Mouse (Mus musculus): ENCODE results near the gene Teddm1a. TPM values are rescaled to one million over a fixed set of nuclear protein-coding genes. Genes with fewer than 3 reads are reported as not detected.
"Not testable (repeated sequence)": the region's sequence is repeated elsewhere in the genome, so short reads cannot be mapped to it uniquely, and the experiment has no call there.

Gene Teddm1a
- polyA plus RNA-seq (2012; rRNA removed) = 1,422 and 1,881 TPM in 2 replicates

DNA sequence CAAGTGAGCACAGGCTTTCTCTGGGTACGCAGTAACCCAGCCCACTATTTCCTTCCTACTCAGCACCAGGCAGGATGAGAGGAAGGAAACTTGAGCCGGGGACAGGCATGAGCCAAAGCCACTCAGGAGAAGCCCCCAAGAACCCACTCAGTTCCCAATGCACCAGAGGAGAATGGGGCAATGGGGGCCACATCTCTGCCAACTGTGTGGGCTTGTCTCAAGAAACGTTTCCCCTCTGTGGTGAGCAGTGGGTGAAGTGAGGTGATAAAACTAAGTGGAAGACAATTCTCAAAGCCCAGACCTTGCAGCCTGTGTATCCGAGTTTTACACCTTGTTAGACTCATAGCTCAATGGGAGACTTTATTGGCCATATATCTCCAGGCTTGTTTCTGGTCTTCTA, at the start of gene Teddm1a:
TSS of gene Teddm1a (plus strand) at position 301 of the 400 bp plus-strand sequence.
- no peak for DNase-seq (ENCODE audit: low read depth)

DNA sequence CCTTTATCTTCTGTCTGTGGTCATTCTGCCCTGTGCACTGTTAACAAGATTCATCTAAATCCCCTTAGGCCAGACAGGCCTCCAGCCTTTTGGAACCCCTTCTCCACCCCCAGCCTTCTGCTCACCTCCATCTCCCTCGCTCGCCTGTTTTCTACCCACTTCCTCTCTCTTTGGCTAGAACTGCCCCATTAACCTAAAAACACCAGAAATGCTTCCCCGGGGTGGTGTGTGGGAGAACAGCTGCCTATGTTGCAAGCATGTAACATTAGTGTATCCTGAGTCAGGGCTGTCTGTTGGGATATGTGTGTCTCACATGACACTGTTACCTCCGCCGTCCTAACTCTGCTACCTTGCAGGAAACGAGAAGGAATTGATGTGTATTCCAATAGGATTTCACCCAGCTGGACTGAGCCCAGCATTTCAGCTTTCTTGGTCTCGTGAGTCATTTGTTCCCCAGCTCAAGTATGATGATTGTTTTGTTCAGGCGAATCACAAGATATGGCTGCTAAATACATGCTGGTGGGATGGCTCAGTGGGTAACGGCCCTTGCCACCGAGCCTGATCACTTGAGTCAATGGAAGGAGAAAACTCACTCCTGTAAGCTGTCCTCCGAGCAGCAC, 49.3 kb upstream of the Teddm1a start:
- no peak for DNase-seq (ENCODE audit: low read depth)

DNA sequence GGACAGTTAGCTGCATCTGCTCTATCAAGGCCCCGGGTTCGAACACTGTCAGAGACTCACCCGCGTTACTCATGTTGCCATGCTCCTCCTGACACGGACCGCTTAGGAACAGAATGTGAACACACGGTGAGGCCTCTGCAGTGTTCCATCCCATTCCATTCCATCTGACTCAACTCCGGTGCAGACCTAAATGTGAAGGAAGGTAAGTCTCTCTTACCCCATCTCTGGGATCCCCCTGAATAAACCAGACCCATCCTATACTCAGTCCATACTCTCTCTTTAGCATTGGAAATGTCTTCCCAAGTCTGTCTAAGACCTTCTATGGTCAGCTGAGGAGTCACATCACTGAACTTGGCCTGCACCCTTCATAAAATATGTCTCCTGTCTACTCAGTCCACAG, 47.5 kb upstream of the Teddm1a start, which contains the start of gene Rgsl1:
TSS of gene Rgsl1 (minus strand) at position 101 of the 400 bp plus-strand sequence.
- DNase-seq (ENCODE audit: low read depth) = no peak

DNA sequence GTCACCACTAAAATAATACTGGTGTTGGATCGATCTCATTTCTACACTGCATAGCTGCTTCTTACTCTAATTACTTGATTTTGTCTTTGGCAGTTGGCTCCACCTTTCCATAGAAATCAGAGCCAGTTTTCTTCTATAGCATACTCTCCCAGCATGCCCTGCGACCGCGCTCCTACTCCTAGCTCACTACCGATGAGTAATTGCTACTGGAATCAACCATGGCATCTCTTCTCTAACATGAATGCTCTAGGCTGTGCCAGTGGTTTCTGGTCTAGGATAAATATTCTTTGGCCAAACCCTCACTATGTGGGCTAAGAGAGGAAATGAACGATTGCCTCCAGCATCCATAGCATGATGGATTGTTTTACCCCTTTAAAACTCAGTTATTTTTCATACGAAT, 45.1 kb upstream of the Teddm1a start:
- no peak for DNase-seq (ENCODE audit: low read depth)

DNA sequence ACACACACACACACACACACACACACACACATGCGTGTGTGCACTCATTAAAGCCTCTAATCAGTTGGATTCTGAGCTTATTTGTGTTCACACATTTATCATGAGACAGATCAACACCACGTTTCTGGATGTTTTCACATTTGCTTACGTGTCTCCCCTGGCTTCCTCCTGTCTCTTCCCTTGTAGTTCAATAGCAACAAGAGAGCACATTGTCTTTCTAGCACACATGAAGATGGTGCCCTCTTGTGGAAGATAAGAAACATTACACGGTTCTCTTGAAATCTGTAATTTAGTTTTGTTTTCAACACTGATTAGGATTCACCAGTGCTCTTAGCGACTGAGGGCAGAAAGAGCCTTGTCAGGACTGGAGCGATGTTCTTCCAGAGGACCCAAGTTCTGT, 44.7 kb upstream of the Teddm1a start:
- DNase-seq (ENCODE audit: low read depth) = no peak

DNA sequence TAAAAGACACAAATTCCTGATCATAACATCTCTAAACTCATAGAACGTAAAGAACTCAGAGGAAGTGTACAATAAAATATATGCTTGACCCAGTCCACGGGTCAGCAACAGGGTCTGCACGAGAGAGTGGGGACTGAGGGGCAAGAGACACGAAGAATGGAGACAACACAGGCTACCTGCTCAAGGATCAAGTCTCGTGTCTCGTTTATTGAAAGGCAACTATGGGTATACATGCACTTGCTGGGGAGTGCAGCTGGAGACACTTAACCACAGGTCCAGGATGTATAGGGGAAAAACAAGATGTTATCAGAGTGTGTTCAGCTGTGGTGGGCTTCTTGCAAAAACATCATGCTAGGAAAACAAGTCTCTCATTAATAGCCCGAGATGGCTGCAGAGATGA, 38.8 kb upstream of the Teddm1a start:
- DNase-seq (ENCODE audit: low read depth) = not testable (repeated sequence)

DNA sequence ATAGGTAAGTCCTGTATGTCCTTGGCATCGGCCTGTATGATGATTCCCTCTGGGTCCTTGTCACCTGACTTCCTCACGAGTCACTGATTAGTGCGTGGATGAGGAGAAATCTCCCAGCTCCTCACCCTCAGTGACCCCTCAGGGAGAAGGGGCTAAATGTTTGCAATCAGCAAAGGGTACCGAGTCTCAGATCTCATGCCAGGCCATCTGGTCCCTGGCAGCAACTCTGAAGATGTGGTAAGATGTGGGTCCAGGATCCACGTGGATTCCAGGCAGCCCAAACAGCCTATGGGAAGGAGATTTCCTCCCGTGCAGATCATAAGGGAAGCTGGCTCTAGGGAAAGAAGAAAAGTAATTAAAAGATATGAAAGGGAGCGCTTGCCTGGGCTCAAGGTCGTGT, 35.6 kb upstream of the Teddm1a start:
- DNase-seq (ENCODE audit: low read depth) = no peak

DNA sequence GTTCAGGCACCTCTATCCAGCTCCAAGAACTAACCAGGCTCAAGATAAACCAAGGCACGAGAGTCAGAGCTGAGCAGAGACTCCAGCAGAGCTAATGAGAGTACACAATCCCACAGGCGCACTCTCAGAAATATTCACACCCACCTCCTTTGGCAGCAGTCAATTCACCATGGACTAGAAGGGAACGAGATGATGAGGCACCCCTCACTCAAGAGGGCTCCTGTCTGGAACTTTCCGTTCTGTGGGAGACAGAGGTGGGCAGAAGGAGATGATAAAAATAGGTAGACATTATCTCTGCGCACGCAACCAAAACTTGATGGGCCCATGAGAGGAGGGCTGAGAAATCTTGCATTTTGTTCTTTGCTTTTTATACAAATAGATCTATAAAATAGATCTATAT, 17.5 kb upstream of the Teddm1a start, which contains the start of gene Teddm1b:
TSS of gene Teddm1b (plus strand) at position 301 of the 400 bp plus-strand sequence.
- no peak for DNase-seq (ENCODE audit: low read depth)

DNA sequence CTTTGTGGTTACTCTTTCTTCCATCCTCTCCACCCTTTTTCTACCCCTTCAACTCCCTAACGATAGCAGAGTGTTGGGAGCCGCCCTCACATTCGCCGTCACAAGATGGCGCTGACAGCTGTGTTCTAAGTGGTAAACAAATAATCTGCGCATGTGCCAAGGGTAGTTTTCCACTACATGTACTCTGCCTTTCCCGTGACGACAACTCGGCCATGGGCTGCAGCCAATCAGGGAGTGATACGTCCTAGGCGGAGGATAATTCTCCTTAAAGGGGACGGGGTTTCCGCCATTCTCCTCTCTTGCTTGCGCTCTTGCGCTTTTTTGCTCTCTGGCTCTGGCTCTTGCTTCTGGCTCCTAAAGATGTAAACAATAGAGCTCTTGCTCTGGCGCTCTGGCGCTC, 11.2 kb upstream of the Teddm1a start:
- DNase-seq (ENCODE audit: low read depth) = not testable (repeated sequence)

DNA sequence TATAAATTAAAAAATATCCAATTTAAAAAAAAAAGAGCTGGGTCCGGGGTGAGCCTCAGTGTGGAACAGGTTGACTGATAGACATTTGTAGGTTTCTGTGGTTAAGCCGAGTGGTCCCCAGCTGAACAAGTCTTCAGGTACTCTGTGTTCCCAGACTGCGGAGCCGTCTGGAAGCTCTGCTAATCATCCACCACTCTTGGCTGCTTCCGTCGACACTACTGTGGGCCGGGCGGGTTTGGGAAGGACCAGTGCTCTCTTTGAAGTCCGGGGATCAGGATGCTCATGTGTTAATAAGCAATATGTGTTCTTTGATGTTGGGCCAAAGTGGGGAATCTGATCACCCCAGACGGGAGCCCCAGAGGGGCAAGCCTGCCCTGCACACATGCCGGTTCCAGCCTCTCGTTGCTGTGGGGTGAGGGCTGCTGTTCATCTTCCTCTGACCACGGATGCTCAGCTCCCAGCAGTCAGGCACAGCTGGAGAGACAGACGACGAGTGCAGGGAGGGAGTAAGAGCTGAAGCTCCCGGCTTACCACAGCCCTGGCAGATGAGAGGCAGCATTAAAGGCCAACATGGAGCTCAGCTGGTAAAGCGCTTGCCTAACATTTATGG, 5.4 kb upstream of the Teddm1a start:
- no peak for DNase-seq (ENCODE audit: low read depth)

DNA sequence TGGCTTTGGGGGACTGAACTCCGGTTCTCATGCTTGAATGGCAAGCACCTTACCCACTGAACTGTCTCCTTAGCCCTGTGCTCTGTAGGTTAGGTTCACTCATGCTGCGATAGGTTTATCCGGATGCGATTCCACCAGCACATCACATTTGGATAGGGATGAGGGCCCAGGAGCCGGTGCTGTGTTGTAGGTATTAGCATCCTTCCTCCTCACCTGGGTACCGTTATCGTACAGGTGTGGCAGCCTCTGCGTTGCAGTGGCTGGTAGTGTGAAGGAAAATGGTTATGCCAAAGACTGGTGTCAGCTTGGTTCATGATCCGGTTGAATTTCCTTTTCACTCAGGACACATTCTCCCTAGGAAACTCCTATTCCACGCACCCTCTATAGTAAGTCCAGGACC, 1.4 kb upstream of the Teddm1a start:
- no peak for DNase-seq (ENCODE audit: low read depth)

DNA sequence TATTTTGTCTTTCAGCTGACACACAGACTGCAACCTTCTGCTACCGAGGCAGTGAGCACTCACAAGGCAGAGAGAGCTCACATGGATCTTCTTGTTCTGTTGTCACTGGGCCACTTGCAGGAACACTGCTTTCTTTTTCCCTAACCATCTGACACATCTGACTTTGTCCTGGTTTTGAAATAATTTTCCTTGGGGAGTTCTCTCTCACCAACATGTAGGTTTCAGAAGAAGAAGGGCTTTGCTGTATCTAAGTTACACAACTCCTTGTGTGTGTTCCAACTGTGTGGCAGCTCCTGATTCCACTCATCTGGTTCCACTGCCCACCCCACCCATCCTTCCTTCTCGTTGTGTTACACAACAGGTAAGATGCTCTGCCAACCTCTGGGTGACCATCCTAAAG, 2.2 kb downstream of the Teddm1a start:
- DNase-seq (ENCODE audit: low read depth) = no peak

DNA sequence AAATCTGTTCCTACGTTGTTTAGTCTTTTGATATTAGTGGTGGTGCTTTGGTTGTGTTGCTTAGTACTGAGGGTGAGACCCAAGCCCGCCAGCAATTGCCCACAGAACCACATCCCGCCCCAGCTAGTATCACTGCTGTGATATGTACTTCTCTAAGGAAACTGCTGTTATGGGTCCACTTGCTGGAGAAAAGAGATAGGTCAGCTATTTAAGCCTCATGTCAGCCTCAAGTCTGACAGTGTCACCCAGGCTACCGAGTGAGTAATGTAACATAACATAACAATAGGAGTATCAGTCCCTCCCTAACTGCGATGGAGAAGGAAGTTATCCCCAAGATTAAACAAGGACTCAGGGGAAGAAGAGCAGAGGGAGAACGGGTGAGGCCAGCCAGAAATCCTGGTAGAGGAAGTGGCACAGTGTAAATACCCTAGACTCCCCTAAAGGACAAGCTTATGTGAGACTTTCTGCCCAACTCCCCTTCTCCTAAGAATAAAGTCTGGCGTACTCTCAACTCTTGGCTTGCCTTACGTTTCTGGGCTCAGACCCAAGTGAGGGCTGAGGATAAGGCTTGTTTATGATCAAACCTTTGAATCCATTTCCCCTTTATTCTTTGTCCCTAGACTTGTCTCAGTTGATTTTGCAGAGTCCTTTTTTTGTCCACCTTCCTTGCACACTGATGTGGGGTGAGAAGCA, 2.8 kb downstream of the Teddm1a start:
- DNase-seq (ENCODE audit: low read depth) = no peak

DNA sequence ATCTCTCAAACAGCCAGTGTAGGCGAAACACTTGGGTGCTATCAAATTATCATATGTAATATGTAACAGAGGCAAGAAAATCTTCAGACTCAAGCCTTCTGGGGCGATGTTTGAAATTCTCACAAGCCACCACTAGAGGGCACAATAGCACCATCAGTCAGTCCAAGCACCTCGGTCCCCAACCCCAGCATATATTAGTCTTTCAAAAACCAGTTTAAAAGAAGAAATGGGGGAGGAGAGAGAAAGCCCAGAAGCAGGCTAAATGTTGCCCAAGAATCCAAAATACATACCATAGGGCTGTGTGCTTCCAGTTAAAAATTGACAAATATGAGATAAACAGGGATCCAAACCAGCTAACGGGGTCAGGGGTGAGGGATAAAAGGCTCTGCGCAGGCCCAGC, 3.4 kb downstream of the Teddm1a start:
- no peak for DNase-seq (ENCODE audit: low read depth)

DNA sequence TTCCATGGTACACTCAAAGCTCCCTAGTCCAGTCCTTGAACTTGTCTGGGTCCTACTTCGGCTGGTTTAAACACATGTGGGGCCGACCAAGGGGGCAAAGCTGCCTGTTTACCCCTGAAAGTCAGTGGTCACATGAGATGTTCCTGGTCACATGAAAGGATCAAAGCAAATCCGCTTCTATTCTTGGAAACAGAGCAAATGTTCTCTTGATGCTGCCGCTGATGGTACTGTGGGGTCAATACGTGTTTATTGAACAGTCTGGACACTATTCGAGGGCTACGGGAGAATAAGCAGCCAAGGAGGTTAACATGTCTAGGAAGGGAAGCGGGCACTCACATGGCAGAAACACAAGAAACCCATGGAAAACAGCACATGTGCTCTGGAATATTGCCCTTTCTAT, 5.7 kb downstream of the Teddm1a start:
- no peak for DNase-seq (ENCODE audit: low read depth)

DNA sequence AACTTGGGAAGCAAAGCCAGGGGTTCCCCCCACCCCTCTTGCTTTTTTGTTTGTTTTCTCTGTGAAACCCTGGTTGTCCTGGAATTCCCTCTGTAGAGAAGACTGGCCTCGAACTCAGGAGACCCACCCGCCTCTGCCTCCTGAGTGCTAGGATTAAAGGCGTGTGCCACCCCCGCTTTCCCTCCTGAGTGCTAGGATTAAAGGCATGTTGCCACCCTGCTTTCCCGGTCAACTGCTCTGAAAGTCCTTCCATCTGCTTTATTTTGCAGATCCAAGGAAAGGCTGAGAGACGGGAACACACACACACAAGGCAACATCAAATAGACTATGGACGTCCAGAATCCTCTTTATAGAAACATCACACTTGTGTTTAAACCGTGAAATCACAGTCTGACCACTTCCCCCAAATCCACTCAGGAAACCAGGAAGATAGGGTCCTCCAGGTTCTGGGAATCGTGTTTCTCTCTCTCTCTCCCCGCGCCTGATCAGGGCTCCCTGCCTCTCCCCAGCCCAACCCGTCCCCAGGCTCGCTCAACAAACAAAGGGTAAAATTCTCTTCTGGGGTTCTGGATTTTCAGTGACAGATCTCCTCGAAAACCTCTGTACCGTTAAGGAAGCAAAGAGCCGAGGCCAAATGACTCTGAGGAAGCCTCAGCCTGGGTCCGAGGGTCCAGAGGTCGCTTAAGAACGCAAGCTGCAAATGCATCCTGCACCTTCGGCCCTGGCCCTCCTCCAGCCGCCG, 7.6 kb downstream of the Teddm1a start:
- no peak for DNase-seq (ENCODE audit: low read depth)

DNA sequence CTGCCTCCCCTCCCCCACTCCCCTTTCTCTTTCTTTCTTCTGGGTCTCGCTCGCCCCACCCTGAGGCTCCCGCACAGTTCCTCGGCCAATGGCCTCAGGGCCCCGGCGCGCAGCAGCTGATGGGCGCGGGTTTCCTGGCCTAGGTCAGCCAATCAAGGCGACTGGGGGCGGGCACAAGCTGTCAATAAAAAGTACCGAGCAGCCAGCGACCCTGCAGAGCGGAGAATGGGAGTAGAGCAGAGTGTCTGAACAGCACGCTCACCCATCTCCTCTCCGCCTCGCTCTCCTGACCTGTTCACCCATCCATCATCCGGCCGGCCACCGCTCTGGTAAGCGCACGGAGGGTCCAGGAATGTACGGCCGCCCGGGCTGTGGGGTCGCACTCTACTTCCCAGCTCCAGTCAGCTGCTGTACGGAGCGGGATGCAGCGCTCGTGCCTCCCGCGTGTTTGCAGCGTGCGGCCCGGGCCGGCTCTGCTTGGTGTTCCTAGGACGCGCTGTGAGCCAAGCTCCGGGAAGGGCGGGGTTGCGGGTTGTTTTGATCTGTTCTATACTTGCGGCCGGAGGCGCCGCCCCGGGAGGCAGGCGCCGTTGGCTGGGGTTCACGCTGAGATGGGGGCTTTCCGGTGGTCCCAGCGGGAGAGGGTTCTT, 8.3 kb downstream of the Teddm1a start, which contains the start of the genes Glul and Teddm2:
TSS of gene Glul (plus strand) at position 214 of the 650 bp plus-strand sequence.
TSS of gene Teddm2 (minus strand) at position 498 of the 650 bp plus-strand sequence.
- DNase-seq (ENCODE audit: low read depth) = no peak

DNA sequence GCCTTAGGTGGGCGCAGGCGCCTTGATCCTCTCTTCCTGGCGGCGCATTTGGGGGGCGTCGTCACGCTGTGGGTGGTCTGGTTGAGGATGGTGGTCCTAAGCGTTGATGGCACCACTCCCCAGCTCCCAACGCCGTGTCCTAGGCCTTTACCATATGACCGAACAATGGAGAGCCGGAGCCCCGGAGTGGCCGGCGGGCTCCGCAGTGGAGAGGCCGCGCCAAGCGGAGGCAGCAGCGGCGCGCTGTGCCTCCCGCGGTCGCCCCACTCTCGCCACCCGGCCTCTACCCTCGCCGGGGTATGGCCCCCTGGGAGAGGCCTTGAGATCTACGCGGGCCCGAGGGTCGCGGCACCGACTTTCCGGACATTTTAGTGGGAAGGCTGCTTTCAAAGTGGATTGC, 8.8 kb downstream of the Teddm1a start:
- DNase-seq (ENCODE audit: low read depth) = no peak

DNA sequence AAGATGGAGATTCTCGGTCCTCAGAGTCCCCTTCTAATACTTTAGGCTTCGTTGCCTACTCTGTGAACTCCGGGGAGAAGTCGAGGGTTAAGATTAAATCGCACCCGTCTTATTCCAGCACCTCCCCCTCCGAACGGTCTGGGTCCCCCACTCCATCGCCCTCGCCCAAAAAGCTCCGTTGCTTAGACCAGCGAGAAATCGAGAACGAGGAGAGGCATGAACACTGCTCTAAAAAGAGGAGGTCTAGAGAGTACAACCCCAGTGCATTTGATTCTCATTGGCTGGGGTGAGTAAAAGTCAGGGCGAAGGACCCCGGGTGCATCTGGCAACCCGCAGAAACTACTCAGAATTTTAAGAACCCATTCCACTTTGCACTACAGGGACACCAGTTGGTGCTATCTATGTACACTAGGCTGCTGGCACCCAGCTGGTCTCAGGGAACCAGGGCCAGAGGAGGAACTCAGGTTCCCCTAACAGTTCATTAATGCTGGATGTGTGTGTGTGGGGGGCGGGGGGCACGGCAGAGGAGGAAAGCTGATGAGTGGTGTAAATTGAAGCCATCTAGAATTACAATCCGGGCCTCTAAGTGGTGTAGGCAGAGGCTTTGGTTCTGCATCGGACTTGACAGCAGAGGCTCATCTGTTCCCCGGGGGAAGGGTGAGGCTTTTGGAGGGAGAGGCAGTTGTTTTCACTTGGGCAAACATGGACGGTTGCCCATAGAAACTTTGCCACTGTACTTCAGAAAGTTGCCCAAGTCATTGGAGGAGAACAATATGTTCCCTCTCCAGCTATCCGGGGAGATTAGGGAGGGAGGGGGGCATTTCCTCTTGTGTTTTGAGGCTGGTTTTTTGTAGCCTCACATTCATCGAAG, 9.6 kb downstream of the Teddm1a start:
- DNase-seq (ENCODE audit: low read depth) = peak; percentile 79

DNA sequence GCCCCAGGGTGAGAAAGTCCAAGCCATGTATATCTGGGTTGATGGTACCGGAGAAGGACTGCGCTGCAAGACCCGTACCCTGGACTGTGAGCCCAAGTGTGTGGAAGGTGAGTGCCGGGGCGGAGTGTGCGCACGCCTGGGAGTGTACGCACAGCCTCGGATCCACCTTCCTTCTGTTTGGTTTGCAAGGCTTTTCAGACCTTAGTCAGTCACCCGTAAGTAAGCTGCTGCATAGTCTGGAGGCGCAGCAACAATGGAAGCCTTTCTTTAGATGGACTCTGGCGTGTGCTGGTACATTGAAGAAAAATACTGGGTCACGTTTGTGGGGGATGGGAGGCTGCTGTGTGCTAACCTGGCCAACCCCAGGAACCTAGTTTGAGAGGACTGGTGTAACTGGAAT, 11.5 kb downstream of the Teddm1a start:
- no peak for DNase-seq (ENCODE audit: low read depth)

DNA sequence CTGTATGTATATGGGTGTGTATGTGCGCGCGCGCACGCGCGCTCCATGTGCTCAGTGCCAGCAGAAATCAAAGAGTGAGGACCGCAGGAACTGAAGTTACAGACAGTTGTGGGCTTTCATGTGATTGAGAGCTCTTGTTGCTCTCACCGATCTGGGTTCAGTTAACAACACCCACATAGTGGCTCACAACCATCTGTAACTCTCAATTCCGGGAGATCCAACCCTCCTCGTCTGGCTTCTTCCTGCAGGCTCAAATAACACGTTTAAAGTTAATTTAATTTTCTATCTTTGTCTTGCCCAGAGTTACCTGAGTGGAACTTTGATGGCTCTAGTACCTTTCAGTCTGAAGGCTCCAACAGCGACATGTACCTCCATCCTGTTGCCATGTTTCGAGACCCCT, 12.7 kb downstream of the Teddm1a start:
- no peak for DNase-seq (ENCODE audit: low read depth)

All from gonadal fat pad, adult 2 months (tissue).